Mouse (Mus musculus): ENCODE measurements around the gene Bola1. TPM values are rescaled to one million over a fixed set of nuclear protein-coding genes. Genes with fewer than 3 reads are reported as not detected.

Gene Bola1
- total and polyA plus RNA-seq, 3 experiments = 47.6 to 57.0 (median 56.5) TPM

GRCm38 (mm10) chr3:96228828-96229227 is 9.3 kb upstream of the Bola1 start:
- Histone ChIP-seq H3K4me1 (ENCODE audit: control insufficient read depth in 1 of 2, insufficient read depth in 2 of 2) (peaks cover 29 to 97% of the 10 kb centered on the region in 2 experiments), H3K79me2 (replicated peaks; ENCODE audit: control insufficient read depth, extremely low read depth, insufficient read depth, poor library complexity, severe bottlenecking) (peaks cover 3% of the 10 kb centered on the region), H3K4me2 (ENCODE audit: insufficient read depth, low read depth, poor library complexity, severe bottlenecking) (no peak overlapping the region), H3K4me3 (replicated peaks in 1 of 3; ENCODE audit: low read depth in 2 of 3, low read length in 2 of 3, poor library complexity in 1 of 3) (no peak overlapping the region), H3K9ac (ENCODE audit: insufficient read depth, low read depth) (0 out of 2 replicates have a peak overlapping the region, but pooled peaks have one; percentile 17), H3K27ac (ENCODE audit: insufficient read depth, low read depth) (no peak overlapping the region), H3K9me3 (replicated peaks; ENCODE audit: low read length) (no peaks in the 10 kb centered on the region), H3K36me3 (replicated peaks in 1 of 2; ENCODE audit: control insufficient read depth in 1 of 2, insufficient read depth in 1 of 2, low read length in 1 of 2) (no peaks in the 10 kb centered on the region), H3K27me3 (replicated peaks) (no peaks in the 10 kb centered on the region)
- DNase-seq (ENCODE audit: extremely low read depth) = no peak
- TF ChIP-seq ETS1 (conservative IDR thresholded peaks at IDR 0.05; ENCODE audit: low read depth, low read length) = no peak
- TF ChIP-seq ZNF384 (IDR thresholded peaks at IDR 0.05; ENCODE audit: low read depth, low read length) = no peak
- TF ChIP-seq UBTF (IDR thresholded peaks at IDR 0.05; ENCODE audit: low read depth, low read length) = no peak
- no peak for TF ChIP-seq JUND (conservative IDR thresholded peaks at IDR 0.05; ENCODE audit: low read depth, low read length)
- TF ChIP-seq IRF4 (IDR thresholded peaks at IDR 0.05; ENCODE audit: low read depth, low read length) = no peak
- TF ChIP-seq EP300 (IDR thresholded peaks at IDR 0.05; ENCODE audit: low read length) = no peak
- no peak for TF ChIP-seq HCFC1 (IDR thresholded peaks at IDR 0.05; ENCODE audit: low read depth, low read length)
- TF ChIP-seq E2F4 (IDR thresholded peaks at IDR 0.05; ENCODE audit: insufficient replicate concordance, low read depth, low read length) = no peak
- no peak for TF ChIP-seq RCOR1 (conservative IDR thresholded peaks at IDR 0.05; ENCODE audit: low read depth, low read length)
- no peak for TF ChIP-seq MAZ (IDR thresholded peaks at IDR 0.05; ENCODE audit: low read depth, low read length)
- TF ChIP-seq TBP (conservative IDR thresholded peaks at IDR 0.05; ENCODE audit: low read depth, low read length) = no peak
- in situ Hi-C loops (cut with MboI; ENCODE audit: low pct_ligation_motif_present, low pct_unique_long_range_greater_than_20kb, low sequenced_read_pairs) (loop anchor here (10.0 kb wide), 2 partner anchors 264 to 574 kb away; partner anchors contain the start of gene Mcl1), dilution Hi-C loops (cut with MboI; ENCODE audit: extremely low pct_ligation_motif_present, extremely low pct_unique_long_range_greater_than_20kb, low sequenced_read_pairs) (no loop called here)

- Histone ChIP-seq H3K4me2 (ENCODE audit: insufficient read depth, low read depth, poor library complexity, severe bottlenecking) (no peak overlapping the region), H3K4me1 (ENCODE audit: control insufficient read depth in 1 of 2, insufficient read depth in 2 of 2) (peaks cover 26 to 93% of the 10 kb centered on the region in 2 experiments), H3K27ac (ENCODE audit: insufficient read depth, low read depth) (no peak overlapping the region; the same call in 1 of the 2 replicates), H3K9ac (ENCODE audit: insufficient read depth, low read depth) (peak overlapping the region; percentile 27; the same call in 1 of the 2 replicates), H3K4me3 (replicated peaks in 1 of 3; ENCODE audit: low read depth in 2 of 3, low read length in 2 of 3, poor library complexity in 1 of 3) (no peak overlapping the region), H3K9me3 (replicated peaks; ENCODE audit: low read length) (no peaks in the 10 kb centered on the region), H3K79me2 (replicated peaks; ENCODE audit: control insufficient read depth, extremely low read depth, insufficient read depth, poor library complexity, severe bottlenecking) (peaks cover 16% of the 10 kb centered on the region), H3K27me3 (replicated peaks) (no peaks in the 10 kb centered on the region), H3K36me3 (replicated peaks in 1 of 2; ENCODE audit: control insufficient read depth in 1 of 2, insufficient read depth in 1 of 2, low read length in 1 of 2) (no peaks in the 10 kb centered on the region)
- TF ChIP-seq JUN (IDR thresholded peaks at IDR 0.05; ENCODE audit: insufficient read depth, low read depth, low read length) (no peak), ZMIZ1 (IDR thresholded peaks at IDR 0.05; ENCODE audit: low read depth, low read length) (no peak), MAFK (IDR thresholded peaks at IDR 0.05; ENCODE audit: insufficient replicate concordance, low read length) (no peak), USF2 (conservative IDR thresholded peaks at IDR 0.05; ENCODE audit: low read depth, low read length) (peak; percentile 27; the same call in 1 of the 2 replicates), E2F4 (IDR thresholded peaks at IDR 0.05; ENCODE audit: insufficient replicate concordance, low read depth, low read length) (no peak), RCOR1 (conservative IDR thresholded peaks at IDR 0.05; ENCODE audit: low read depth, low read length) (no peak), RAD21 (IDR thresholded peaks at IDR 0.05; ENCODE audit: low read depth, low read length) (no peak), NRF1 (IDR thresholded peaks at IDR 0.05; ENCODE audit: low read depth, low read length) (no peak), ZKSCAN1 (IDR thresholded peaks at IDR 0.05; ENCODE audit: borderline replicate concordance, low read depth, low read length) (no peak), MXI1 (IDR thresholded peaks at IDR 0.05; ENCODE audit: low read depth, low read length) (no peak), JUND (conservative IDR thresholded peaks at IDR 0.05; ENCODE audit: low read depth, low read length) (no peak), EP300 (IDR thresholded peaks at IDR 0.05; ENCODE audit: low read length) (no peak), ZNF384 (IDR thresholded peaks at IDR 0.05; ENCODE audit: low read depth, low read length) (no peak), USF1 (IDR thresholded peaks at IDR 0.05; ENCODE audit: low read depth, low read length) (peak; percentile 42; the same call in 1 of the 2 replicates), BHLHE40 (IDR thresholded peaks at IDR 0.05; ENCODE audit: low read depth, low read length) (no peak)
- in situ Hi-C loops (cut with MboI; ENCODE audit: low pct_ligation_motif_present, low pct_unique_long_range_greater_than_20kb, low sequenced_read_pairs) (loop anchor here (10.0 kb wide), 2 partner anchors 262 to 572 kb away; partner anchors contain the start of gene Mcl1), dilution Hi-C loops (cut with MboI; ENCODE audit: extremely low pct_ligation_motif_present, extremely low pct_unique_long_range_greater_than_20kb, low sequenced_read_pairs) (no loop called here)
- no peak for DNase-seq (ENCODE audit: extremely low read depth)
Observed at GRCm38 (mm10) chr3:96226695-96227648, 7.5 kb upstream of the Bola1 start.

Measured in CH12.LX (cell line).